Mouse (Mus musculus): ENCODE data around the gene Kdm2b. TPM values are rescaled to one million over a fixed set of nuclear protein-coding genes. Genes with fewer than 3 reads are reported as not detected.

Kdm2b gene
- polyA plus RNA-seq, 1 experiment from 2014 or later: 101 TPM

GRCm38 (mm10) chr5:123008877-123009493 lies 19.4 kb upstream of the Kdm2b start:
- Histone ChIP-seq H3K4me2 (no peak overlapping the region), H3K4me1 (replicated peaks) (peaks cover 23% of the 10 kb centered on the region), H3K36me3 (no peaks in the 10 kb centered on the region), H3K9me3 (no peaks in the 10 kb centered on the region), H3K27me3 (no peaks in the 10 kb centered on the region), H3K4me3 (no peak overlapping the region), H3K27ac (no peak overlapping the region), H3K9ac (no peak overlapping the region)
- 87% methylated on average over 7 of the region's 7 CpGs for whole genome bisulfite sequencing
- ATAC-seq (ENCODE audit: low FRiP score): no peak

- H3K36me3 ChIP-seq: no peaks in the 10 kb centered on the region
- H3K27me3 ChIP-seq: no peaks in the 10 kb centered on the region
- no peaks in the 10 kb centered on the region for H3K9me3 ChIP-seq
- ATAC-seq (ENCODE audit: low FRiP score): no peak
- WGBS: 57% methylated on average over 19 of the region's 19 CpGs
- H3K4me1 ChIP-seq (replicated peaks): peaks cover 24% of the 10 kb centered on the region
- H3K4me3 ChIP-seq: no peak overlapping the region
- peak overlapping the region; percentile 76 for H3K27ac ChIP-seq
- H3K9ac ChIP-seq: no peak overlapping the region; the same call in 1 of the 2 replicates
- 0 out of 2 replicates have a peak overlapping the region, but pooled peaks have one; percentile 2 for H3K4me2 ChIP-seq
These were observed 16.3 kb upstream of the Kdm2b start for GRCm38 (mm10) chr5:123005716-123006592.

- no peak for ATAC-seq (ENCODE audit: low FRiP score)
- no peaks in the 10 kb centered on the region for H3K36me3 ChIP-seq
These were observed 11.3 kb upstream of the Kdm2b start for GRCm38 (mm10) chr5:123000901-123001300.

GRCm38 (mm10) chr5:122997205-122998204 lies 7.9 kb upstream of the Kdm2b start:
- H3K4me1 ChIP-seq (replicated peaks): peaks cover 5% of the 10 kb centered on the region
- no peak overlapping the region for H3K27ac ChIP-seq
- no peaks in the 10 kb centered on the region for H3K9me3 ChIP-seq
- no peak overlapping the region for H3K9ac ChIP-seq
- H3K27me3 ChIP-seq: no peaks in the 10 kb centered on the region
- ATAC-seq (ENCODE audit: low FRiP score): no peak
- no peak overlapping the region for H3K4me2 ChIP-seq
- no peak overlapping the region for H3K4me3 ChIP-seq
- no peaks in the 10 kb centered on the region for H3K36me3 ChIP-seq
- 83% methylated on average over 18 of the region's 18 CpGs for WGBS

More at GRCm38 (mm10) chr5:123000901-123001300, 11.3 kb upstream of the Kdm2b start:
- Histone ChIP-seq H3K4me3 (no peak overlapping the region), H3K4me2 (no peak overlapping the region), H3K27ac (no peak overlapping the region), H3K4me1 (replicated peaks) (peaks cover 9% of the 10 kb centered on the region), H3K27me3 (no peaks in the 10 kb centered on the region), H3K9ac (no peak overlapping the region), H3K9me3 (no peaks in the 10 kb centered on the region)
- WGBS: 65% methylated on average over 1 of the region's 1 CpGs

- 0% methylated on average over 1 of the region's 1 CpGs for WGBS
- no peak for ATAC-seq (ENCODE audit: low FRiP score)
- H3K27me3 ChIP-seq: no peaks in the 10 kb centered on the region
- no peaks in the 10 kb centered on the region for H3K36me3 ChIP-seq
- H3K9ac ChIP-seq: no peak overlapping the region
- H3K4me2 ChIP-seq: no peak overlapping the region
- H3K4me3 ChIP-seq: no peak overlapping the region
- H3K27ac ChIP-seq: no peak overlapping the region
- H3K4me1 ChIP-seq (replicated peaks): peaks cover 23% of the 10 kb centered on the region
- no peaks in the 10 kb centered on the region for H3K9me3 ChIP-seq
These were observed 5.3 kb upstream of the Kdm2b start for GRCm38 (mm10) chr5:122994910-122995309.

GRCm38 (mm10) chr5:122994303-122994846 lies 4.8 kb upstream of the Kdm2b start:
- no peak overlapping the region for H3K27ac ChIP-seq
- no peaks in the 10 kb centered on the region for H3K9me3 ChIP-seq
- no peak overlapping the region for H3K9ac ChIP-seq
- H3K4me2 ChIP-seq: peak overlapping the region; percentile 22
- ATAC-seq (ENCODE audit: low FRiP score): 0 out of 2 replicates have a peak, but pooled peaks have one; percentile 80
- no peaks in the 10 kb centered on the region for H3K27me3 ChIP-seq
- H3K4me1 ChIP-seq (replicated peaks): peaks cover 29% of the 10 kb centered on the region
- WGBS: 6% methylated on average over 5 of the region's 5 CpGs
- H3K4me3 ChIP-seq: no peak overlapping the region
- no peaks in the 10 kb centered on the region for H3K36me3 ChIP-seq

GRCm38 (mm10) chr5:122993811-122994210 lies 4.2 kb upstream of the Kdm2b start:
- H3K27ac ChIP-seq: no peak overlapping the region
- no peaks in the 10 kb centered on the region for H3K9me3 ChIP-seq
- H3K36me3 ChIP-seq: no peaks in the 10 kb centered on the region
- no peak for ATAC-seq (ENCODE audit: low FRiP score)
- no peak overlapping the region for H3K9ac ChIP-seq
- peaks cover 30% of the 10 kb centered on the region for H3K4me1 ChIP-seq (replicated peaks)
- WGBS: 41% methylated on average over 2 of the region's 2 CpGs
- no peaks in the 10 kb centered on the region for H3K27me3 ChIP-seq
- H3K4me3 ChIP-seq: no peak overlapping the region
- no peak overlapping the region for H3K4me2 ChIP-seq

- peak overlapping the region; percentile 87 for H3K4me2 ChIP-seq
- peak overlapping the region; percentile 51; the same call in 1 of the 2 replicates for H3K9ac ChIP-seq
- H3K27me3 ChIP-seq: 0 out of 2 replicates have a peak, but pooled peaks cover 4% of the 10 kb centered on the region
- peak overlapping the region; percentile 66; the same call in 1 of the 2 replicates for H3K4me3 ChIP-seq
- 0 out of 2 replicates have a peak overlapping the region, but pooled peaks have one; percentile 30 for H3K27ac ChIP-seq
- no peaks in the 10 kb centered on the region for H3K36me3 ChIP-seq
- peaks cover 51% of the 10 kb centered on the region for H3K4me1 ChIP-seq (replicated peaks)
- no peaks in the 10 kb centered on the region for H3K9me3 ChIP-seq
- WGBS: 15% methylated on average over 5 of the region's 5 CpGs
- ATAC-seq (ENCODE audit: low FRiP score): no peak
These were observed 1.9 kb upstream of the Kdm2b start for GRCm38 (mm10) chr5:122991350-122992004.

- Histone ChIP-seq H3K36me3 (no peaks in the 10 kb centered on the region), H3K9ac (peak overlapping the region; percentile 70), H3K27ac (peak overlapping the region; percentile 88), H3K9me3 (no peaks in the 10 kb centered on the region), H3K27me3 (0 out of 2 replicates have a peak, but pooled peaks cover 4% of the 10 kb centered on the region), H3K4me2 (peak overlapping the region; percentile 87), H3K4me1 (replicated peaks) (peaks cover 60% of the 10 kb centered on the region), H3K4me3 (peak overlapping the region; percentile 66)
- WGBS: 10% methylated on average over 16 of the region's 16 CpGs
- no peak for ATAC-seq (ENCODE audit: low FRiP score)
These were observed 963 bp upstream of the Kdm2b start for GRCm38 (mm10) chr5:122990411-122991160.

- Histone ChIP-seq H3K9ac (peak overlapping the region; percentile 70), H3K36me3 (no peaks in the 10 kb centered on the region), H3K4me1 (replicated peaks) (peaks cover 67% of the 10 kb centered on the region), H3K27ac (peak overlapping the region; percentile 88), H3K27me3 (0 out of 2 replicates have a peak, but pooled peaks cover 4% of the 10 kb centered on the region), H3K9me3 (no peaks in the 10 kb centered on the region), H3K4me2 (peak overlapping the region; percentile 87), H3K4me3 (peak overlapping the region; percentile 66)
- WGBS: under 1% methylated on average over 39 of the region's 39 CpGs
- ATAC-seq (ENCODE audit: low FRiP score): peak; percentile 56; the same call in 1 of the 2 replicates
These were observed 560 bp downstream of the Kdm2b start for GRCm38 (mm10) chr5:122989001-122989525.

Measured in hindbrain, embryonic 13.5 days (tissue).